Mouse (Mus musculus) C2C12 (cell line): ENCODE results near the gene Apod.

Source experiments
- CEBPB ChIP-seq: IDR thresholded peaks from one replicate; pipeline ENCODE4 v1.6.1; 2011; ENCODE audit warnings: low read depth, mild to moderate bottlenecking, control low read depth, moderate library complexity
- CTCF ChIP-seq: IDR thresholded peaks from one replicate; pipeline ENCODE4 v1.5.1; 2011; ENCODE audit not compliant: control insufficient read depth, insufficient read depth, insufficient read length
- MYOG ChIP-seq: IDR thresholded peaks from one replicate; pipeline ENCODE4 v1.6.1; 2011; ENCODE audit not compliant: control insufficient read depth, insufficient read length; ENCODE audit errors: extremely low read depth
- USF1 ChIP-seq: IDR thresholded peaks from one replicate; pipeline ENCODE4 v1.6.1; 2011; ENCODE audit warnings: low read depth, mild to moderate bottlenecking, control low read depth, moderate library complexity

DNA sequence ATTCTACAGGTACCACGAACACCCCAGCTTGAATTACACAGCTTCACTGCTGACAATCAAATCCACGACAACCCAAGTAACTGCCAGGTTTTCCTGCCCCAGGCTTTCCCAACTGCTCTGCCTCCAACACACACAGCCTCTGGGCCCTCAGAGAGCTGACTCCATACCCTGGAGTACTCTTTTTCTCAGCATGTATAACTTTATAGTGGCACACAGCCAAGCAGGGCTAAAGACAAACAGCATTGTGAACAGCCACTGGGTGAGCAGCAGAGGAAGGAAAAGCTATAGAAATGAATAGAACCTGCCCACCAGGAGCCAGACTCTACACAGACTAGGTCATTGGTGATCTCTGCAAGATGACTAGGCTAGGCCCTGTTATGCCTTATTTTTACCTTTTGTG is 15.1 kb upstream of the Apod start:
- TF ChIP-seq MYOG = no peak
- TF ChIP-seq CTCF = no peak
- TF ChIP-seq USF1 = no peak
- no peak for TF ChIP-seq CEBPB
